Mouse (Mus musculus): ENCODE measurements around the gene Crbn.

Gene Crbn

DNA sequence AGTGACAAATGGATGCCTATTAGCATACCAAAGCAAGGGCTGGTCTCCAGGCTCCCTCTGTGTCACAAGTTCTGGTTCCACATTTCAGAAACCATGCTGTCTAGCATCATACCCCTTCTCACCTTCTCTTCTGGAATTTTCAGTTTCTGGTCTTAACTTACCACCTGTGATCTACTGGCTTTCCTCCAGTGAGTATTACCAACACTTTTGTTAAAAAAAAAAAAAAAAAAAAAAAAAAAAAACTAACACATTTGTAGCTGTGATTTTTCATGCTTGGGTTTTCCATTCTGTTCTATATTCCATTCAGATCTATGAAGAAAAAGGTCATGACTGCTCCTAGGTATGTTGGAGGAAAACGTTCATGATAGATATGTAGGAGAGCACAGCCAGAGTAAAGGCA lies 34.0 kb downstream of the Crbn start:
- no peak for DNase-seq (ENCODE audit: low spot score)

DNA sequence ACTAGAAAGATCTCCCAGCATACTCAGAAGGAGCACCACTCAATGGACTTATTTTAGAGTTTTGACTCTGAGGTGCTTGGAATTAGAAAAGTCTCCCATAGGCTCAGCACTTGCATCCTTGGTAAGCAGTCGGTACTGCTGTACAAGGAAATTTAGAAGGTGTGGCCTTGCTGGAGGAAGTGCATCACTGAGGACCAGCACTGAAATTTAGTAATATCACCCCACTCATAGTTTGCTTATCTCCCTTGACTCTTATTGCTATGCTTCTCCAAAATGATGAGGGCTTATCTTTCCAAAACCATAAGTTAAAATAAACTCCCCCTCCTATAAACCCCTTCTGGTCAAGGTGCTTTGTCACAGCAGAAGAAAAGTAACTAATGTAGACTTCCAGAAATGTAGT lies 38.4 kb downstream of the Crbn start:
- no peak for DNase-seq (ENCODE audit: low spot score)

DNA sequence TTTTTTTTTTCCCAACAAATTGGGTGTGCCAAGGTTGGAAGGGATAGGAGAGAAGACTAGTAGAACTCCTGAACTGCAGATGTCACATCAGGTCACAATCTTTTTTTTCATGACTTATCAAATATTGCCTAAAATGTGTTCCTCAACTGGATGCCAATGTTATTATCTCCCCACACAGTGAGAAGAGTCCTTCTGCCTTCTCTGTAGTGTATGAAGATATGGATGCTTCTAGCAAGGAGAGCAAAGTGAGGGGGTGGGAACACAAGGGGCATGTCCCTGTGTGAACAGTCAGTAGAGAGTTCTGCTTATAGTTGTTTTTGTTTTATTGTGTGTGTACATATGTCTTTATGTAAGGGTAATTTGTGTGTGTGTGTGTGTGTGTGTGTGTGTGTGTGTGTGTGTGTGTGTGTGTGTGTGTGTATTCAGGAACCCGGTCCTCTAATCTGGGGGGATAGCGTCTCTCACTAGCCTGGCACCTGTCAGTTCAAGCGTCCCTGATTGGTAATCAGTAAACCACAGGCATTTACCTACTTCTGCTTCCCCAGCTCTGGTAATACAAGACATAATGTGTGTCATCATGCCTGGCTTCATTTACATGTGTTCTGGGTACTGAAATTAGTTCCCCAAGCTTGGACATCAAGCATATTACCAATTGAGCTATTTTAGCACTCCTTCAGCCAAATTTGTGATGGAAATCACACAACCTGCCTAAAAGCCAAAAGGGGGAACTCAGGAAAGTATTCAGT lies 39.2 kb downstream of the Crbn start:
- no peak for DNase-seq (ENCODE audit: low spot score)

DNA sequence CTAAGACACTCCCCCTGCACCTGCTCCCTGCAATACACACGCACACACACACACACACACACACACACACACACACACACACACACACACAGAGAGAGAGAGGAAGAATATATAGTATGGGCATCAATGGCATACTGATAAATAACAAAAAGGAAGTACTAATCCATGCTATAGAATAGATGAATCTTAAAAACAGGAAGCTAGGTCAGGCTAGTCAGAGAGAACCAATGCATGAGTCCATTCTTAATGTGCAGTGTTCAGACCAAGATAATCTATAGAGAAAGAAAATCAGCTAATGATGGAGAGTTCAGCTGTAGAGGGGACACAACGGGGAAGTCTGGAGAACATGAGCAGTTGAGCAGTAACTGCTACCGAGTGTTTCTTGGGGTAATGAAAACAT lies 41.6 kb downstream of the Crbn start:
- DNase-seq (ENCODE audit: low spot score), result no peak

DNA sequence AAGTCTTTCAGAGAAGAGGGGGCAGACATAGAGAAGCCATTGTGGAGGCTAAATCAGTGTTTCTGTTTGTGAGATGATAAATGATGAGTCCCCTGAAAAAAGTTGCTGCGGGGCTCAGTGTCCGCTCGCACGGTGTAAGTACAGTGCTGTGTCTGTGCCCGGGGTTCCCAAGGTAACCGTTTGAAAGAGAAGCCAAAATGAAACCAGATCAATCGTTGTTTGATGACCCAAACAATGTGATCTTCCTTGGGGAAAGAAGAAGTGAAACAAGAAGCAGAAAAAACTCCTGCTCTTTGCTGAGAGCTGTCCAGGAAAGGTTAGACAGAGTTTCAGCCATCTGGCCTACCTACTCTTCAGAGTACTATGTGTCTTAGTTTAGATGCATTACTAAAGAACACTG lies 49.6 kb downstream of the Crbn start:
- DNase-seq (ENCODE audit: low spot score), result no peak

DNA sequence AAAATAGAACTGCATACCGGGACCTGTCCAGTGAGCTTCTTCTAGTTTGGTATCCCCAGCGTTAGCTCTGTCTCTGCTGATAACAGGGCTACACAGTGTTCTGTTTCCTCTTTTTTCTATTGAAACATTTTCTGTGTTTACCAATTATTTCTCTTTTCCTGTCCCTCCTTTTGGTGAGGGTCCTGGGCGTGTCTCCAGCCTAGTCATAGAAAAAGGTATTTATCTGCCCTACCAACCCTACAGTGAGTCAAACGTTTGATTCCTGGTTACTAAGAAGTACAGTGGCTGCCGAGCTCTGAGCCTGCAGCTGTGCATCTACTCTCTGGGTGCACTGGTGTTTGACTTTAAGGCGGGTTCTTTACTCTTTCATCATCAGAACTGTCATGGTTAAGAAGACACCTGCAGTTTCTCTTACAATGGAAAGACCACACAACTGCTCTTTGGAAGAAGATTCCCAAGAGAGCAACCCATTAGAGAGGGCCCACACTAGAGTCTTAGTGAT lies 50.9 kb downstream of the Crbn start, which contains the start of gene Il5ra:
Gene Il5ra (minus strand): TSS at position 151 of the 502 bp plus-strand sequence.
- no peak for DNase-seq (ENCODE audit: low spot score)

DNA sequence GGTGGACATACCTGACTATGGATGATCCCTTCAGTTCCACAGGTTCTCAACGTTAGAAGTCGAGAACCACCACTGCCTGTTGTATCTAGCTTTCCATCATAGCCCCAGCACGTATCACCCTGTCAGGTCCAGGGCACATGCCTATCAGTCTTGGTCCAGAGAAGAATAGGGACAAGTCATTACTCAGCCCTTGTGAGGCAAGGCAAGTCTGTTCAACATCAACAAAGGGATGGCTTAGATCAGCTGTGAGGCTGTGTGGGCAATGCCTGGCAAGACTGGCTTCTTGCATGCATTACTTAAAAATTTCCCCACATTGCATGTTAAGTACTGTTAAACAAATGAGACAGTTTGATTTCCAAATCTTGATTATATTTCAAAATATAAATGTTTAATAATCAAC lies 52.1 kb downstream of the Crbn start:
- DNase-seq (ENCODE audit: low spot score), result no peak

DNA sequence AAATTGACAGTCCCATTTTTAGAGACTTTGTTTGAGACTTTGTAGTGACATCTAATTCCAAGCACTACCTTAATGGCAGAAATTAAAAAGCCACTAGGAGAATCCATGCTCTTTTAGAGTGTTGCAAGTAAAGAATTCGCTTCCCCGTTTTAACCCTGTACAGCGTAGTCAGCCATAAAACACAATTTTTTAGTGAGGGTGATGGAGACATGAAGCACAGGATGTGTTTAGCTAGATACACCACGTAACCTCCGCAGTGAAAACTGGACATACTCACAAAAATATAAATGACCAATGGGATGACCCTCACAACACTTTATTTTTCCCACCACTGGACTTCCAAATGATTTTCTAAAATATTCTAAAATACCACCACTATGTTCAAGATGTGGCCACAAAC lies 52.6 kb downstream of the Crbn start:
- no peak for DNase-seq (ENCODE audit: low spot score)

DNA sequence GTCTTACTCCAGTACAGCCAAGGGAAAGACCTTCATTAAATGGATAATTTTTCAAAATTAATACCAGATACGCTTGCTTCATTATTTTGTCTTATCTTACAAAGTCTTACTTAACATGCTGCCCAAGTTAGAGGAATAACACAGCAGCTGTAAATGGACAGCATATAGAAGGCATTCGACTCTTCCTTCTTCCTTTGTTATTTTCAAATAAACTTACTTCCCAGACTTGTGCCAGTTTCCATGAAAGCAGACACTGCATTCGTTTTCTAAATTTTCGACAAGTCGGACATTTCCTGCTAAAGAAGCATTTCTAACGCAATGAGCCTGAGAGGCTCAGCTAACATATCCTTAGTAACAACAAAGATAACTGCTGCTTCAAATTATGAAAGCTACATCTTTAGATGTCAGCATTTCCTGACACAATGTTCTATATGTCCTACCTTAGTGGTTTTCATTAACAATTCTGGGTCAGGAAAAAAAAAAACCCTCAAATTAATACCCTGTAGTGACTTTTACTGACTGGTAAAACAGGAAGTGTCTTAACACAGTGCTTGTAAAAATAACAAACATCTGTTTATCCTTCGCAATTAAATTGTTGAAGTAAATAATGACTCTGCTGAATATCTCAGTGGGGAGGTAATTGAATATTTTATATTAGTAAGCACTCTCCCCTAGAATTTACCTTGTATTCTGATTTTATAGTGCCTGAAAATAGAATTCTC lies 54.0 kb downstream of the Crbn start:
- no peak for DNase-seq (ENCODE audit: low spot score)

DNA sequence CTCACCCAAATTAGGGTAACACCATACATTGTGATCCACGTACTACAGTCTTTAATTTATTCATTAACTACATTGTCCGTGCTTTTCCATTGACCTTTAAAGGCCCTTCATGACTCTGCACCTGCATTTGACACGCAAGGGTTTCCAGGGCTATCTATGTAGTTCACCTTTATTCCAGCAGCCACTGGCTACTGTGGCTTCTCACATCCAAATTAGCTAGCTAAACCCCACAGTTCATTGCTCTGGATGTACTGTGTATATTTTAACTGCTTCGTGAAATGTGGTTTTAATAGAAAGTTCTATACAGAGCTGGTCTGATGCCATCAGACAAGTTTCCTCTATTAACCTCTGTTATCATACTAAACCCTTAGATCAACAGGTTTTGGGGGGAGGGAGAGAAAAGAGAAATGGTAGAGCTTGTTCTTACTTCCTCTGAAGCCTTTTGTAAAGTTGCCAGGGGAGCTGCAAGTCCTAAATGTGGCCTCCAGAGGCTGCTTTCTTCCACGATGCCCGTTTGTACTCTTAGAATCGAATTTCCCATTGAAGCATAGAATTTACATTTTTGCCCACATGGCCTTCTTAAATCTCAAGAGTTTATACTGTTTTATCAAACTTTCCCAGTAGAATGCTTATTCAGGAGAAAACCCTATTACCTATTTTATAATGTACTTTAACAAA lies 56.2 kb downstream of the Crbn start:
- no peak for DNase-seq (ENCODE audit: low spot score)

DNA sequence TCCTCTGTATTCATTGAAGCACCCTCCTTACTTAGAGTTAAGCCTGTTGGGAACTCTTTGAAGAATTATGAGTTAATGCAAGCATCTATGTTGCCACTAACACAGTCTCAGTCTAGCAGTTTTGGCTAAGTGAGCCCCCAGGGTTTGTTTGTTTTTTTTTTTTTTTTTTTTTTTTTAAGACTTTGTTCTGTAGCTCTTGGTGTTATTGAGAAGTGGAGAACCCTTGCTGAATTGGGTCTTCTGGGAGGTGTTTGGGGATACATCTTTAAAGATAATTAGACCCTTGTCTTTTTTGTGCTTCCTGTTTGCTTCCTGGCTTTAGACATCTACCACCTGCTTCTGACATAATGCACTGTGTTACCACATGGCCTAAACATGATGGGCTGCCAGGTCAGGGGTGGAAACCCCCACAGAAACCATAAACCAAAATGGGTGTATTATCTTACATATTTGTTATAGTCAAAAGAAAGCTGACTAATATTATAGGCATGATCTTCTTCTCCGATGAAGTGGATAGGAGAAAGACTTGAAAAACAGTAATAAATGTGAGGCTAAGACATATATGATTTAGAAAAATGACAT lies 59.5 kb downstream of the Crbn start:
- DNase-seq (ENCODE audit: low spot score), result no peak

DNA sequence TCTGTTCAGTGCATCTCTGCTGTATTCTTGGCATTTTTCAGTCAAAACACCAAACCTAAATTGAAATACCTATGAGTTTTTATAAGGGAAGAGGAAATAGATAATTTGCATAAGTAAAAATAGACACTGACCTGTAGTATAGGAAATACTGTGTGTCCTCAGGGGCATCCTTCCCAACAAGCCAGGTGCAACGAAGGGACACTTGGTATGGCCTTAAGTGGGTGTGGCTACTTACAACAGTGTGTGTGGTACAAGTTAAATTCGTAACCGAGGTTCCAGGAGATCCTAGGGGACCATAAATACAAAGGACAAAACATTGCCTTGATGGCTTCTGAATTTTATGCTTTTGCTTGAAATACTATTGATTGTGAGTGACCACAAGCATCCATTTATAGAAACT lies 61.6 kb downstream of the Crbn start:
- no peak for DNase-seq (ENCODE audit: low spot score)

DNA sequence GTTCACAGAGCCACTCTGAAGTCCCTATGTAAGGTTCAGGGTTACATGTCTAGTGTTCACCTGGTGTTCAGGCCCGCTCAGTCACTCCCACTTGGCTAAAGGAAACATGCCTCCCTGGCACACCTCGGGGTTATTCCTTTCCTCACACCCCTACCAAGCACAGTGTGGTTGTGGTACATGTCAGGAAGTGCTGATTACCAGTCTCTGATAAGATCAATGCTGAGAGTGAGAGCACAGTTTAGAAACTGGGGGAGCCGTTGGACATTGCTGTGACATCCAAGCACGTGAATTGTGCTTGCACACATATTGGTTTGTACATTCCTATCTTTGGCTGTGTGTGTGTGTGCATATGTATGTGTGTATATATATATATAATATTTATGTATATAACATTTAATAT lies 67.3 kb downstream of the Crbn start:
- DNase-seq (ENCODE audit: low spot score), result no peak

Data from retina, embryonic 14.5 days (tissue).